Mouse (Mus musculus): ENCODE results near the gene Slc8b1. TPM values are rescaled to one million over a fixed set of nuclear protein-coding genes. Genes with fewer than 3 reads are reported as not detected.
A peak's percentile ranks its signal among the peaks of the same experiment; 100 is the strongest.

Slc8b1 gene
- 100 to 1,000 TPM in 25 of 26 experiments, 10 to 100 TPM in 1; 86.6 to 485 (median 263) TPM for total RNA-seq (2018; cell fraction: chromatin; rRNA removed)
- total RNA-seq (2018; cell fraction: cytosol; rRNA removed): 10 to 100 TPM; 34.2 to 96.4 (median 63.3) TPM
- 100 to 1,000 TPM in 25 of 26 experiments, 10 to 100 TPM in 1; 99.8 to 297 (median 210) TPM for total RNA-seq (2018; cell fraction: nucleus; rRNA removed)
- polyA plus RNA-seq (2018): 25.5 to 66.8 TPM (median 27.4 TPM) in 3 replicates

GRCm38 (mm10) chr5:120510982-120511642 lies at the start of gene Slc8b1:
Gene Slc8b1 (plus strand): TSS chr5:120511168.
- Histone ChIP-seq H3K79me2 (ENCODE audit: inconsistent target) (peaks cover 50% of the 10 kb centered on the region), H3K36me3 (ENCODE audit: inconsistent target) (no peaks in the 10 kb centered on the region; the same call in 1 of the 2 replicates), H3K27ac (peak within 1 kb of the TSS; percentile 89), H3K4me3 (ENCODE audit: inconsistent target) (peak within 1 kb of the TSS; percentile 95)
- under 1% methylated on average over 35 of the region's 36 CpGs for WGBS (ENCODE audit: missing documents)

DNA sequence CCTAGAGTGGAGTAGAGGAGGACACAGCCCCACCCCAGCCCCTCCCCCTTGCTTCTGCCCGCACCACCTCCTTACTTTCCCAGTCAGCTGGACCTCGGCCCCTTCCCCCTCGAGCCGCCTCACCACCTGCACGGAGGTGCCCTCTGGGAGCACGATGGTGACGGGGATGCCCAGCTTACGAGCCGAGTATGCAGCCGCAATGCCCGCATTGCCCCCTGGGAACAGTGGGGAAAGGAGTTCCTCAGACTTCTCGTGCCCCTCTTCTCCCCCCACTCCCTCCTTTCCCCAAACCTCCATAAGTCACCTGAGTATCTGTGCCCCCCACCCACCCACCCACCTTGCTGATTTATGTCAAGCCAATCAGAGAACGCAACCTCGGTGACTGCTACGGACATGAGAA lies 49.1 kb upstream of the Slc8b1 start:
- H3K27ac ChIP-seq: no peak overlapping the region
- 82% methylated on average over 15 of the region's 15 CpGs for WGBS (ENCODE audit: missing documents)
- H3K4me3 ChIP-seq (ENCODE audit: inconsistent target): no peak overlapping the region
- H3K36me3 ChIP-seq (ENCODE audit: inconsistent target): no peaks in the 10 kb centered on the region
- no peaks in the 10 kb centered on the region for H3K79me2 ChIP-seq (ENCODE audit: inconsistent target)

DNA sequence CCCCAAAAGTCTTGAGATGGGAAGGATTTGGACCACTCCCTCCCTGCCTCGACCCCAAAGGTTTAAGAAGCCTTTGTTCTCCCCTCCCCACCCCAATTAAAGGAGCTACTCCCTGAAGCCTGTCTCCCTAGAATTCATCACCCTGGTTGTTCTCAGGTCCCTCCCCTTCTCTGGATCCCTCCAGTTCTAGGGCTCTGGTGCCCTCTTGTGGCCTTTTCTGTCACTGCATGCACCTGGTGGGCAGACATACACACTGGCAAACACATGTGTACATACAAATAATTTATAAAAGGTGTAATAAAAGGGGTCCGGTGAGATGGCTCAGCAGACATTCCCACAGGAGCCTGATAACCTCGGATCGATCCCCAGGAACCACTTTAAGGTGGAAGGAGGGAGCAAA lies 46.6 kb upstream of the Slc8b1 start:
- 92% methylated on average over 4 of the region's 4 CpGs for WGBS (ENCODE audit: missing documents)
- no peak overlapping the region for H3K4me3 ChIP-seq (ENCODE audit: inconsistent target)
- H3K27ac ChIP-seq: no peak overlapping the region
- no peaks in the 10 kb centered on the region for H3K36me3 ChIP-seq (ENCODE audit: inconsistent target)
- H3K79me2 ChIP-seq (ENCODE audit: inconsistent target): no peaks in the 10 kb centered on the region

GRCm38 (mm10) chr5:120465062-120465461 lies 45.9 kb upstream of the Slc8b1 start:
- Histone ChIP-seq H3K27ac (no peak overlapping the region), H3K4me3 (ENCODE audit: inconsistent target) (no peak overlapping the region), H3K79me2 (ENCODE audit: inconsistent target) (no peaks in the 10 kb centered on the region), H3K36me3 (ENCODE audit: inconsistent target) (no peaks in the 10 kb centered on the region)
- WGBS (ENCODE audit: missing documents): 40% methylated on average over 5 of the region's 5 CpGs

GRCm38 (mm10) chr5:120465860-120466259 lies 45.1 kb upstream of the Slc8b1 start:
- H3K79me2 ChIP-seq (ENCODE audit: inconsistent target): no peaks in the 10 kb centered on the region
- WGBS (ENCODE audit: missing documents): 14% methylated on average over 6 of the region's 6 CpGs
- H3K4me3 ChIP-seq (ENCODE audit: inconsistent target): no peak overlapping the region
- no peak overlapping the region for H3K27ac ChIP-seq
- H3K36me3 ChIP-seq (ENCODE audit: inconsistent target): no peaks in the 10 kb centered on the region

DNA sequence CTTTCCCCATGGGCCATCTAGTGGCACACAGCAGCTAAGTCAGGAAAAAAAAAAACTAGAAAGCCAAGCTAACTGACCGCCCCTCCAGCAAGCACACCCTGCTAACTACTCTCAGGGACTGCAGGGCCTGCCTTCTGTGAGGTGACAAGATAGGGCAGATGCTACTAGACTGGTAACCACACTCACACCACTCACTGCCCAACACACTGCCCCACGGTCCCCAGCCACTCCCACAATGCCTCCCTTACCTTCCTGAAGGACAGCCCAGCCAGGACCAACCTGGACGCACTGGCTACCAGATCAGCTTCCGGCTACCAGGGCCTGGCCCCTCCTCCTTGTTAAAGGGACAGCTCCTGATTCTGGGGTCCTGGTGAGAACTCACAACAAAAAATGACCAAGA lies 43.9 kb upstream of the Slc8b1 start:
- H3K4me3 ChIP-seq (ENCODE audit: inconsistent target): no peak overlapping the region
- 28% methylated on average over 4 of the region's 4 CpGs for WGBS (ENCODE audit: missing documents)
- H3K79me2 ChIP-seq (ENCODE audit: inconsistent target): no peaks in the 10 kb centered on the region
- no peak overlapping the region for H3K27ac ChIP-seq
- no peaks in the 10 kb centered on the region for H3K36me3 ChIP-seq (ENCODE audit: inconsistent target)

DNA sequence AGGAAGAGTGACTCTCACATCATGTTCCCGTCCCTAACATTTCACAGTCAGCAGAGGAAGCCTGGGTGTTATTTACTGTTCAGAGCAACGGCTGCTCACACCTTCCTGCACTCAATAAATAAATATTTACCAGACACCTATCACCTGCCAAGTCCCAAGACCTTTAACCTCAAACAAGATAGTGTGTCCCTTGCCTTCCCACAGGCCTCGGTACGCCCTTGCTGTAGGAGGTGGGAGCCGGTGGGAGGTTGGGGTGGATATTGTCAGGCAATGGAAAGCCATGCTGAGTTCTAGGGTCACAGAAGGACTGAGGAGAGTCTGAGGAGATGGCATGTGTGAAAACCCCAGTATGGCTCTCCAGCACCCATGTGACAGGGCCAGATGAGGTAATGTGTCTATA lies 42.6 kb upstream of the Slc8b1 start:
- no peaks in the 10 kb centered on the region for H3K36me3 ChIP-seq (ENCODE audit: inconsistent target)
- H3K27ac ChIP-seq: no peak overlapping the region
- H3K4me3 ChIP-seq (ENCODE audit: inconsistent target): no peak overlapping the region
- 90% methylated on average over 5 of the region's 5 CpGs for WGBS (ENCODE audit: missing documents)
- H3K79me2 ChIP-seq (ENCODE audit: inconsistent target): no peaks in the 10 kb centered on the region

- Histone ChIP-seq H3K27ac (no peak overlapping the region), H3K36me3 (ENCODE audit: inconsistent target) (no peaks in the 10 kb centered on the region), H3K4me3 (ENCODE audit: inconsistent target) (no peak overlapping the region), H3K79me2 (ENCODE audit: inconsistent target) (no peaks in the 10 kb centered on the region)
- WGBS (ENCODE audit: missing documents): 90% methylated on average over 6 of the region's 6 CpGs
Measured at GRCm38 (mm10) chr5:120468830-120469229, 42.1 kb upstream of the Slc8b1 start.

DNA sequence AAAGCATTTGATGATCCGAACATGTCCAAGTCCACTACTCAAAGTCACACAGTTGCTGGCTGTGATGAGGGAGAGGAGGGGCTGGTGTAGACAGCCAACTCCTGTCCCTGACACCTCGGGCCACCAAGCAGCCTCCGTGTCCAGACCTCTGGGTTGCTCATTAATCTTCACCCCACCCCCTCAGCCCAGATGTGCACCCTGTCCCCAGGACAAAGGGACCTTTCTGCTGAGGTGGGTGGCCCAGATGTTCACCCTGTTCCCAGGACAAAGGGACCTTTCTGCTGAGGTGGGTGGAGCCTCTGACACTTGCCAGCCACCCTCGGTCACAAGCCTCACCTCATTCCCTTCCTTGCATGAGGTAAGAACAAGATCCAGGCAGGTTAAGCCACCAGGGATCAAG lies 39.4 kb upstream of the Slc8b1 start:
- 88% methylated on average over 4 of the region's 4 CpGs for WGBS (ENCODE audit: missing documents)

GRCm38 (mm10) chr5:120472770-120473169 lies 38.2 kb upstream of the Slc8b1 start, which contains the start of gene Sdsl:
Gene Sdsl (minus strand): TSS chr5:120472810.
- 81% methylated on average over 8 of the region's 8 CpGs for WGBS (ENCODE audit: missing documents)
- H3K36me3 ChIP-seq (ENCODE audit: inconsistent target): no peaks in the 10 kb centered on the region
- H3K4me3 ChIP-seq (ENCODE audit: inconsistent target): no peak within 1 kb of the TSS
- H3K27ac ChIP-seq: no peak within 1 kb of the TSS
- no peaks in the 10 kb centered on the region for H3K79me2 ChIP-seq (ENCODE audit: inconsistent target)

More for the DNA sequence above, 39.4 kb upstream of the Slc8b1 start:
- Histone ChIP-seq H3K36me3 (ENCODE audit: inconsistent target) (no peaks in the 10 kb centered on the region), H3K79me2 (ENCODE audit: inconsistent target) (no peaks in the 10 kb centered on the region), H3K27ac (no peak overlapping the region), H3K4me3 (ENCODE audit: inconsistent target) (no peak overlapping the region)

DNA sequence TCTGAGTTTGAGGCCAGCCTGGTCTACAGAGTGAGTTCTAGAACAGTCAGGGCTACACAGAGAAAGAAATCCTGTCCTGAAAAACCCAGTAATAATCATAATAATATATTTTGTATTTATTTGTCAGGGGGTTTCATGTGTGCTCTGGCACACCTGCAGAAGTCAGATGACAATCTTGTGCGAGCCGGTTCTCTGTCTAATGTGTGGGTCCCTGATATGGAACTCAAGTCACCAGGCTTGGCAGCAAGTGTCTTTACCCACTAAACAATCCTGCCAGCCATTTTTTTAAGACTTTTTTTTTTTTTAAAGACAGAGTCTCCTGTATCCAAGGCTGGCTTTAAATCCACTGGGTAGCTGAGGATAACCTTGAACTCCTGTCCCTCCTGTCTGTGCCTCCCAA lies 37.6 kb upstream of the Slc8b1 start:
- Histone ChIP-seq H3K4me3 (ENCODE audit: inconsistent target) (no peak overlapping the region), H3K79me2 (ENCODE audit: inconsistent target) (no peaks in the 10 kb centered on the region), H3K36me3 (ENCODE audit: inconsistent target) (no peaks in the 10 kb centered on the region), H3K27ac (no peak overlapping the region)
- 70% methylated on average over 2 of the region's 2 CpGs for WGBS (ENCODE audit: missing documents)

DNA sequence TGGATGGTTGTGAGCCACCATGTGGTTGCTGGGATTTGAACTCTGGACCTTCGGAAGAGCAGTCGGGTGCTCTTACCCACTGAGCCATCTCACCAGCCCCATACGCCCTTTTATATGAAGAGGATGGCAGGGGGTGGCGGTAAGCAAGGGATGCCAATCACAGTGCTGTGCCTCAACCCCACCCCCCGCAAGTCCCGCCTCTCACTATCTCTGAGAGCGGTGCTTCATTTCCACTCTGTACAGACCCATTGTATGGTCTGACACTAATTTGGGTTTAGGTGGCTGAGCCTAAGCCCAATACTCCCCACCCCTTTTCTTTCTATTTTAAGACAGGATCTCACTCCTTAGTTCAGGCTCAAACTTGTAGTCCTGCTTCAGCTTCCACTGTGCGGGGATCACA lies 35.1 kb upstream of the Slc8b1 start:
- WGBS (ENCODE audit: missing documents): 80% methylated on average over 8 of the region's 8 CpGs
- no peaks in the 10 kb centered on the region for H3K79me2 ChIP-seq (ENCODE audit: inconsistent target)
- no peaks in the 10 kb centered on the region for H3K36me3 ChIP-seq (ENCODE audit: inconsistent target)
- H3K27ac ChIP-seq: no peak overlapping the region
- H3K4me3 ChIP-seq (ENCODE audit: inconsistent target): no peak overlapping the region

- WGBS (ENCODE audit: missing documents): 40% methylated on average over 13 of the region's 13 CpGs
- H3K27ac ChIP-seq: no peak within 1 kb of the TSS
Measured at GRCm38 (mm10) chr5:120476296-120476695, 34.7 kb upstream of the Slc8b1 start, which contains the start of gene Sds. Gene Sds (plus strand): TSS chr5:120476526.

DNA sequence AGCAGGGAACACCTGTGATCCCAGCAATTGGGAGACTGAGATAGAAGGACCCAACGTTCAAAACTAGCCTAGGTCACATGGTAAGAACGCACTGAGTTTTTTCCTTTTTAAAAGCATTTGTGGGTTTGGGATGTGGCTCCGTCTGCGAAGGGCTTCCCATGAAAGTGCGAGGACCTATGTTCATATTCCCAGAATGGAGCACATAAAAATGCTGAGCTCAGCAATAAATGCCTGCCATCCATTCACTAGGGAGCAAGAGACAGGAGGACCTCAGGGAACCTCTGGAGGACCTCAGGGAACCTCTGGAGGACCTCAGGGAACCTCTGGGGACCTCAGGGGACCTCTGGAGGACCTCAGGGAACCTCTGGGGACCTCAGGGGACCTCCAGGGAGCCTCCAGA lies 33.0 kb upstream of the Slc8b1 start:
- 94% methylated on average over 5 of the region's 5 CpGs for WGBS (ENCODE audit: missing documents)
- H3K79me2 ChIP-seq (ENCODE audit: inconsistent target): no peaks in the 10 kb centered on the region
- H3K36me3 ChIP-seq (ENCODE audit: inconsistent target): no peaks in the 10 kb centered on the region
- no peak overlapping the region for H3K4me3 ChIP-seq (ENCODE audit: inconsistent target)
- H3K27ac ChIP-seq: no peak overlapping the region

More at GRCm38 (mm10) chr5:120476296-120476695, 34.7 kb upstream of the Slc8b1 start, which contains the start of gene Sds:
- H3K79me2 ChIP-seq (ENCODE audit: inconsistent target): no peaks in the 10 kb centered on the region
- H3K4me3 ChIP-seq (ENCODE audit: inconsistent target): no peak within 1 kb of the TSS
- no peaks in the 10 kb centered on the region for H3K36me3 ChIP-seq (ENCODE audit: inconsistent target)

- Histone ChIP-seq H3K4me3 (ENCODE audit: inconsistent target) (no peak overlapping the region), H3K36me3 (ENCODE audit: inconsistent target) (peaks cover 7% of the 10 kb centered on the region; the same call in 1 of the 2 replicates), H3K79me2 (ENCODE audit: inconsistent target) (no peaks in the 10 kb centered on the region), H3K27ac (no peak overlapping the region)
- WGBS (ENCODE audit: missing documents): 68% methylated on average over 4 of the region's 4 CpGs
Measured at GRCm38 (mm10) chr5:120479538-120479937, 31.4 kb upstream of the Slc8b1 start.

Measured in macrophage (primary cell).